Mouse (Mus musculus): ENCODE data around the gene Phf21a.

- no peak for TF ChIP-seq CTCF (IDR thresholded peaks at IDR 0.05; ENCODE audit: insufficient read depth, low read depth, low read length)
- TF ChIP-seq POLR2A (IDR thresholded peaks at IDR 0.05; ENCODE audit: insufficient read depth, low read depth, low read length): no peak
Measured at GRCm38 (mm10) chr2:92291526-92291925, 198.6 kb downstream of the Phf21a start.
